Comparison of ENCODE assay signal across 10 mouse cellular contexts in genomic region chr10:127076082-127076481, GRCm38 (mm10). TPM values are rescaled to one million over a fixed set of nuclear protein-coding genes. Genes with fewer than 3 reads are reported as not detected.
DNase-seq lines count a peak whose midpoint lies in the region; ATAC-seq and TF ChIP-seq lines count a peak whose summit lies in the region.
"Had no signal": no experiment of that assay in that cellular context is flagged by ENCODE, and none has a peak within 500 bp of the region (broad histone marks: within the 10 kb centered on the region; RNA-seq: fewer than 3 reads in every experiment).

No protein-coding gene starts in this region.

- H3K4me1 ChIP-seq in heart, postnatal 0 days (ENCODE audit: control insufficient read depth, insufficient read depth): peaks cover 2% of the 10 kb centered on the region; the same call in 1 of the 2 replicates
- H3K4me1 ChIP-seq in megakaryocyte, embryonic 14.5 days: peaks cover 43% of the 10 kb centered on the region
- H3K4me1 ChIP-seq in kidney, embryonic 15.5 days: peaks cover 36% of the 10 kb centered on the region

- peak overlapping the region; percentile 15; the same call in 1 of the 2 replicates for H3K4me3 ChIP-seq in heart, postnatal 0 days (ENCODE audit: low read depth, low read length)
- H3K4me3 ChIP-seq in megakaryocyte, embryonic 14.5 days (replicated peaks): peak overlapping the region; percentile 95
- no peak overlapping the region for H3K4me3 ChIP-seq in kidney, embryonic 15.5 days (replicated peaks)
- H3K4me3 ChIP-seq: embryonic facial prominence, embryonic 15.5 days; lung, embryonic 15.5 days had no signal

- no peak overlapping the region for H3K27ac ChIP-seq in heart, postnatal 0 days (ENCODE audit: low read depth)
- H3K27ac ChIP-seq in kidney, embryonic 15.5 days: no peak overlapping the region
- H3K27ac ChIP-seq: embryonic facial prominence, embryonic 15.5 days; lung, embryonic 15.5 days had no signal

- peaks cover 60% of the 10 kb centered on the region for H3K27me3 ChIP-seq in heart, postnatal 0 days (ENCODE audit: control insufficient read depth, insufficient read depth, low read length)
- no peaks in the 10 kb centered on the region for H3K27me3 ChIP-seq in megakaryocyte, embryonic 14.5 days (replicated peaks)
- peaks cover 62% of the 10 kb centered on the region for H3K27me3 ChIP-seq in kidney, embryonic 15.5 days

- no peak for TF ChIP-seq EP300 in heart, postnatal 0 days (IDR thresholded peaks at IDR 0.05; ENCODE audit: low read depth)

- no peak overlapping the region; the same call in 1 of the 2 replicates for H3K4me2 ChIP-seq in heart, postnatal 0 days (ENCODE audit: low read depth, low read length)
- H3K4me2 ChIP-seq in kidney, embryonic 15.5 days: no peak overlapping the region
- H3K4me2 ChIP-seq: embryonic facial prominence, embryonic 15.5 days; lung, embryonic 15.5 days had no signal

- no peaks in the 10 kb centered on the region for H3K36me3 ChIP-seq in heart, postnatal 0 days (replicated peaks; ENCODE audit: control insufficient read depth, insufficient read depth, low read length)
- H3K36me3 ChIP-seq in megakaryocyte, embryonic 14.5 days (replicated peaks; ENCODE audit: low read length): peaks cover 35% of the 10 kb centered on the region
- no peaks in the 10 kb centered on the region for H3K36me3 ChIP-seq in kidney, embryonic 15.5 days
- H3K36me3 ChIP-seq: embryonic facial prominence, embryonic 15.5 days; lung, embryonic 15.5 days had no signal

- no peak for TF ChIP-seq CTCF in heart, postnatal 0 days (IDR thresholded peaks at IDR 0.05; ENCODE audit: low read depth)

- DNase-seq in heart, postnatal 0 days (ENCODE audit: low spot score): no peak
- DNase-seq in heart, postnatal 4 days: no peak
- peak; percentile 69 to 74 for DNase-seq in spleen, postnatal 36 days (ENCODE audit: low spot score in 2 of 2)
- no peak for DNase-seq in spleen, postnatal 14 days (ENCODE audit: low spot score in 2 of 2)
- DNase-seq in adrenal gland, postnatal 4 days (ENCODE audit: low spot score in 2 of 2): no peak
- no peak for DNase-seq in gastrocnemius, postnatal 10 days

- ATAC-seq in heart, postnatal 0 days (ENCODE audit: insufficient read depth, low read depth): no peak
- ATAC-seq in kidney, embryonic 15.5 days (replicated peaks; ENCODE audit: low FRiP score): no peak

- 28% methylated on average over 4 of the region's 4 CpGs for WGBS in heart, postnatal 0 days
- 34% methylated on average over 4 of the region's 4 CpGs for WGBS in kidney, embryonic 15.5 days

- no peak overlapping the region for H3K9ac ChIP-seq in heart, postnatal 0 days (replicated peaks; ENCODE audit: low read depth, low read length)
- no peak overlapping the region for H3K9ac ChIP-seq in kidney, embryonic 15.5 days
- H3K9ac ChIP-seq: embryonic facial prominence, embryonic 15.5 days; lung, embryonic 15.5 days had no signal

- no peaks in the 10 kb centered on the region for H3K9me3 ChIP-seq in heart, postnatal 0 days (replicated peaks; ENCODE audit: control insufficient read depth, low read length)
- H3K9me3 ChIP-seq in megakaryocyte, embryonic 14.5 days: peaks cover 6% of the 10 kb centered on the region; the same call in 1 of the 2 replicates
- no peaks in the 10 kb centered on the region for H3K9me3 ChIP-seq in kidney, embryonic 15.5 days (replicated peaks)
- H3K9me3 ChIP-seq: embryonic facial prominence, embryonic 15.5 days; lung, embryonic 15.5 days had no signal

RNA-seq across cellular contexts. Expression of gene Agap2, which starts 1.0 kb away (rescaled TPM):
- 1.4 and 1.7 TPM in 2 replicates for total RNA-seq in heart, postnatal 0 days (2014; rRNA removed; ENCODE audit: low replicate concordance)
- polyA plus RNA-seq in heart, postnatal 0 days (2015; fragmentation: Nextera tagmentation; extraction: Ambion mirVana): 0.15 and 0.29 TPM in 2 replicates
- total RNA-seq in heart, postnatal 4 days (2021): 1 to 10 TPM; 2.1 to 2.8 TPM
- polyA plus RNA-seq in megakaryocyte, embryonic 14.5 days (2012; ENCODE audit: insufficient read depth, low replicate concordance): 26.5 and 79.5 TPM in 2 replicates
- 1 to 10 TPM; 3.6 to 4.1 TPM for total RNA-seq in adrenal gland, postnatal 4 days (2021)
- total RNA-seq in gastrocnemius, postnatal 10 days (2021): 1 to 10 TPM; 2.7 to 3.4 TPM
- 0.04 and 0.42 TPM in 2 replicates for polyA plus RNA-seq in kidney, embryonic 15.5 days (2015; fragmentation: Nextera tagmentation; extraction: Ambion mirVana)

RNA-seq across cellular contexts. Expression of gene Tspan31, which starts 6.0 kb away (rescaled TPM):
- total RNA-seq in heart, postnatal 0 days (2014; rRNA removed; ENCODE audit: low replicate concordance): 104 and 117 TPM in 2 replicates
- polyA plus RNA-seq in heart, postnatal 0 days (2015; fragmentation: Nextera tagmentation; extraction: Ambion mirVana): 73.5 and 79.9 TPM in 2 replicates
- total RNA-seq in heart, postnatal 4 days (2021): 10 to 100 TPM; 49.2 to 49.7 TPM
- 4.8 and 51.5 TPM in 2 replicates for polyA plus RNA-seq in megakaryocyte, embryonic 14.5 days (2012; ENCODE audit: insufficient read depth, low replicate concordance)
- total RNA-seq in adrenal gland, postnatal 4 days (2021): 10 to 100 TPM; 87.6 to 96.4 TPM
- 10 to 100 TPM; 29.7 to 32.0 TPM for total RNA-seq in gastrocnemius, postnatal 10 days (2021)
- 185 and 189 TPM in 2 replicates for polyA plus RNA-seq in kidney, embryonic 15.5 days (2015; fragmentation: Nextera tagmentation; extraction: Ambion mirVana)

RNA-seq across cellular contexts. Expression of gene Cdk4, which starts 12.7 kb away (rescaled TPM):
- 457 and 539 TPM in 2 replicates for total RNA-seq in heart, postnatal 0 days (2014; rRNA removed; ENCODE audit: low replicate concordance)
- polyA plus RNA-seq in heart, postnatal 0 days (2015; fragmentation: Nextera tagmentation; extraction: Ambion mirVana): 382 and 392 TPM in 2 replicates
- total RNA-seq in heart, postnatal 4 days (2021): 100 to 1,000 TPM; 289 to 314 TPM
- 288 and 833 TPM in 2 replicates for polyA plus RNA-seq in megakaryocyte, embryonic 14.5 days (2012; ENCODE audit: insufficient read depth, low replicate concordance)
- 100 to 1,000 TPM; 444 to 449 TPM for total RNA-seq in adrenal gland, postnatal 4 days (2021)
- 100 to 1,000 TPM; 122 to 147 TPM for total RNA-seq in gastrocnemius, postnatal 10 days (2021)
- 1,852 and 1,884 TPM in 2 replicates for polyA plus RNA-seq in kidney, embryonic 15.5 days (2015; fragmentation: Nextera tagmentation; extraction: Ambion mirVana)

RNA-seq across cellular contexts. Expression of gene March9, which starts 16.1 kb away (rescaled TPM):
- total RNA-seq in heart, postnatal 0 days (2014; rRNA removed; ENCODE audit: low replicate concordance): 0.65 and 1.0 TPM in 2 replicates
- 0.14 TPM in 2 replicates for polyA plus RNA-seq in heart, postnatal 0 days (2015; fragmentation: Nextera tagmentation; extraction: Ambion mirVana)
- 1 to 10 TPM; 1.7 to 1.8 TPM for total RNA-seq in heart, postnatal 4 days (2021)
- 1.3 and 3.3 TPM in 2 replicates for polyA plus RNA-seq in megakaryocyte, embryonic 14.5 days (2012; ENCODE audit: insufficient read depth, low replicate concordance)
- 10 to 100 TPM; 11.3 to 12.1 TPM for total RNA-seq in adrenal gland, postnatal 4 days (2021)
- total RNA-seq in gastrocnemius, postnatal 10 days (2021): 1 to 10 TPM; 1.1 to 2.0 TPM
- polyA plus RNA-seq in kidney, embryonic 15.5 days (2015; fragmentation: Nextera tagmentation; extraction: Ambion mirVana): 1.1 and 1.4 TPM in 2 replicates

RNA-seq across cellular contexts. Expression of gene Cyp27b1, which starts 28.0 kb away (rescaled TPM):
- not detected in 2 replicates for total RNA-seq in heart, postnatal 0 days (2014; rRNA removed; ENCODE audit: low replicate concordance)
- polyA plus RNA-seq in heart, postnatal 0 days (2015; fragmentation: Nextera tagmentation; extraction: Ambion mirVana): 0.04 and 0.08 TPM in 2 replicates
- total RNA-seq in heart, postnatal 4 days (2021): under 1 TPM in 1 of 2 experiments, not detected in 1; 0.45 TPM
- 0.15 TPM in 1 of 2 replicates, not detected in the other for polyA plus RNA-seq in megakaryocyte, embryonic 14.5 days (2012; ENCODE audit: insufficient read depth, low replicate concordance)
- total RNA-seq in adrenal gland, postnatal 4 days (2021): 1 to 10 TPM; 1.1 to 1.2 TPM
- total RNA-seq in gastrocnemius, postnatal 10 days (2021): under 1 TPM; 0.45 to 0.49 TPM
- polyA plus RNA-seq in kidney, embryonic 15.5 days (2015; fragmentation: Nextera tagmentation; extraction: Ambion mirVana): 9.9 and 12.3 TPM in 2 replicates

Comparison
In these comparisons a context has a peak if more than half of its experiments do, and no peak if none do; other contexts are left out.
1. DNase-seq: peak in spleen, postnatal 36 days (2 of 2); none in heart, postnatal 0 days (single experiment), heart, postnatal 4 days (single experiment), spleen, postnatal 14 days (0 of 2), adrenal gland, postnatal 4 days (0 of 2) and gastrocnemius, postnatal 10 days (single experiment).